Mouse (Mus musculus): ENCODE measurements at regions not wholly inside any gene's neighbourhood (a gene's known extent, or its start where the extent isn't known, plus 50 kb on each side); places are given as distances from the start of the nearest gene placed in this dataset.
A peak's percentile ranks its signal among the peaks of the same experiment; 100 is the strongest.

GRCm38 (mm10) chrX:150709416-150709815 is 52.0 kb upstream of the Tro start:
- peak; percentile 16 to 48 for DNase-seq
